Mouse (Mus musculus) CH12F3 (cell line): ENCODE measurements around the gene Whrn.

Experiments used
- in situ Hi-C: fragments of 300-500 bp; cut with MboI; formaldehyde crosslinking; loops from 2 replicates; pipeline ENCODE4 v1.14.3; 2020; ENCODE audit warnings: low sequenced_read_pairs

Gene Whrn

GRCm38 (mm10) chr4:63452555-63452954 is 43.2 kb downstream of the Whrn start:
- in situ Hi-C loops = no loop called here

GRCm38 (mm10) chr4:63450551-63450950 is 45.2 kb downstream of the Whrn start:
- in situ Hi-C loops = no loop called here

GRCm38 (mm10) chr4:63444362-63445066 is 51.3 kb downstream of the Whrn start:
- in situ Hi-C loops = no loop called here

- in situ Hi-C loops = no loop called here
Measured at GRCm38 (mm10) chr4:63443101-63443500, 52.7 kb downstream of the Whrn start.

- in situ Hi-C loops = no loop called here
Measured at GRCm38 (mm10) chr4:63441616-63442015, 54.2 kb downstream of the Whrn start.

- in situ Hi-C loops = no loop called here
Measured at GRCm38 (mm10) chr4:63440262-63440661, 55.5 kb downstream of the Whrn start.

- in situ Hi-C loops = no loop called here
Measured at GRCm38 (mm10) chr4:63437968-63438367, 57.8 kb downstream of the Whrn start.

- in situ Hi-C loops = no loop called here
Measured at GRCm38 (mm10) chr4:63437119-63437815, 58.5 kb downstream of the Whrn start.

GRCm38 (mm10) chr4:63435402-63435801 is 60.4 kb downstream of the Whrn start:
- in situ Hi-C loops = no loop called here

GRCm38 (mm10) chr4:63431098-63431497 is 64.7 kb downstream of the Whrn start:
- in situ Hi-C loops = no loop called here

- in situ Hi-C loops = no loop called here
Measured at GRCm38 (mm10) chr4:63430357-63430756, 65.4 kb downstream of the Whrn start.

- in situ Hi-C loops = loop anchor here (10.0 kb wide), 1 partner anchor 138 kb away; no protein-coding TSS in a partner anchor
Measured at GRCm38 (mm10) chr4:63426308-63426707, 69.5 kb downstream of the Whrn start.

- in situ Hi-C loops = loop anchor here (10.0 kb wide), 1 partner anchor 141 kb away; no protein-coding TSS in a partner anchor
Measured at GRCm38 (mm10) chr4:63423811-63424210, 72.0 kb downstream of the Whrn start.

GRCm38 (mm10) chr4:63423231-63423630 is 72.6 kb downstream of the Whrn start:
- in situ Hi-C loops = loop anchor here (10.0 kb wide), 1 partner anchor 142 kb away; no protein-coding TSS in a partner anchor

GRCm38 (mm10) chr4:63420143-63420920 is 75.5 kb downstream of the Whrn start:
- in situ Hi-C loops = loop anchor here (10.0 kb wide), 1 partner anchor 144 kb away; no protein-coding TSS in a partner anchor

GRCm38 (mm10) chr4:63418270-63418669 is 77.5 kb downstream of the Whrn start:
- in situ Hi-C loops = loop anchor here (10.0 kb wide), 1 partner anchor 527 kb away; no protein-coding TSS in a partner anchor

GRCm38 (mm10) chr4:63417318-63417957 is 78.4 kb downstream of the Whrn start:
- in situ Hi-C loops = loop anchor here (10.0 kb wide), 1 partner anchor 527 kb away; no protein-coding TSS in a partner anchor

- in situ Hi-C loops = loop anchor here (10.0 kb wide), 1 partner anchor 530 kb away; no protein-coding TSS in a partner anchor
Measured at GRCm38 (mm10) chr4:63414951-63415350, 80.8 kb downstream of the Whrn start.

GRCm38 (mm10) chr4:63411222-63411621 is 84.6 kb downstream of the Whrn start:
- in situ Hi-C loops = loop anchor here (10.0 kb wide), 1 partner anchor 534 kb away; no protein-coding TSS in a partner anchor

- in situ Hi-C loops = loop anchor here (10.0 kb wide), 1 partner anchor 534 kb away; no protein-coding TSS in a partner anchor
Measured at GRCm38 (mm10) chr4:63410583-63410934, 85.2 kb downstream of the Whrn start.
